Mouse (Mus musculus) Patski (cell line): ENCODE data around the gene Evx2. TPM values are rescaled to one million over a fixed set of nuclear protein-coding genes. Genes with fewer than 3 reads are reported as not detected.

Experiments used
- ATAC-seq: fragments of 100-300 bp; one replicate; pipeline ENCODE4 v1.8.0; 2021
- CTCF ChIA-PET: fragments of 350-600 bp; sonication (Branson Sonifier 250); formaldehyde crosslinking; loops from one replicate; lab custom pipeline; 2022; ENCODE audit warnings: inconsistent platforms; lab: Charles Lee
- POLR2A ChIA-PET: fragments of 350-600 bp; sonication (Branson Sonifier 250); formaldehyde crosslinking; loops from one replicate; lab custom pipeline; 2022; ENCODE audit warnings: antibody characterized with exemption, inconsistent platforms; lab: Charles Lee
- DNase-seq: peaks from one replicate; pipeline ENCODE4 v3.0.0-alpha.2; 2011; ENCODE audit warnings: low read depth, low spot score
- H3K27me3 ChIP-seq: fragments of 371-371 bp; one replicate; pipeline ENCODE4 v1.5.1; 2021
- CTCF ChIP-seq: fragments of 100-300 bp; IDR thresholded peaks from one replicate; pipeline ENCODE4 v1.5.1; 2021
- in situ Hi-C: fragments of 300-500 bp; cut with MboI; formaldehyde crosslinking; loops from 3 replicates; pipeline ENCODE4 v1.11.1; 2018; ENCODE audit warnings: low pct_unique_long_range_greater_than_20kb, mixed read lengths
- polyA plus RNA-seq: library from polyadenylated mRNA; unstranded; gene quantifications from one replicate; pipeline ENCODE4 v1.2.3, GENCODE M21; 2021

Evx2 gene
- polyA plus RNA-seq, 1 experiment from 2014 or later: not detected

DNA sequence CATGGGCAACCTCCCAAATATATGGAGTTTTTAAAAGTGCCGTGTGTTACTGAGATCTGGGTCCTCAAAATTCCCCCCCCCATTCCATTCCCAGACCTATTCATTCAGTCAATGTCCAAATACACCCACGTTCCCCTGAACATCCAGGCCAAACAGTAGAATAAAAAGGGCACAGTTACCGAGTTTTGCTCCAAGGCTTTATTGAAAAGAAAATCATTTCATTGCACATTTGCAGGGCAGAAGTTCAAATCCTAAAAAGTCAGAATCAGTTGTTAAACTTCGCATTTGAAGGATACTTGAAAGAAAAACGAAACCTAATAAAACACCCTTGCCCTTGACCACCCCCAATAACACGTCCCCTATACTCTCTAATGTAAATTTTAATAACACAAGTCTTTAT lies 43.5 kb upstream of the Evx2 start:
- ChIA-PET POLR2A (no interaction called here), CTCF (interaction anchor here (0.6 to 1.9 kb wide), 9 partner anchors 13 to 540 kb away, joined by 3 to 10 read pairs (median 3); no protein-coding TSS in a partner anchor)
- H3K27me3 ChIP-seq: peaks cover 16% of the 10 kb centered on the region

DNA sequence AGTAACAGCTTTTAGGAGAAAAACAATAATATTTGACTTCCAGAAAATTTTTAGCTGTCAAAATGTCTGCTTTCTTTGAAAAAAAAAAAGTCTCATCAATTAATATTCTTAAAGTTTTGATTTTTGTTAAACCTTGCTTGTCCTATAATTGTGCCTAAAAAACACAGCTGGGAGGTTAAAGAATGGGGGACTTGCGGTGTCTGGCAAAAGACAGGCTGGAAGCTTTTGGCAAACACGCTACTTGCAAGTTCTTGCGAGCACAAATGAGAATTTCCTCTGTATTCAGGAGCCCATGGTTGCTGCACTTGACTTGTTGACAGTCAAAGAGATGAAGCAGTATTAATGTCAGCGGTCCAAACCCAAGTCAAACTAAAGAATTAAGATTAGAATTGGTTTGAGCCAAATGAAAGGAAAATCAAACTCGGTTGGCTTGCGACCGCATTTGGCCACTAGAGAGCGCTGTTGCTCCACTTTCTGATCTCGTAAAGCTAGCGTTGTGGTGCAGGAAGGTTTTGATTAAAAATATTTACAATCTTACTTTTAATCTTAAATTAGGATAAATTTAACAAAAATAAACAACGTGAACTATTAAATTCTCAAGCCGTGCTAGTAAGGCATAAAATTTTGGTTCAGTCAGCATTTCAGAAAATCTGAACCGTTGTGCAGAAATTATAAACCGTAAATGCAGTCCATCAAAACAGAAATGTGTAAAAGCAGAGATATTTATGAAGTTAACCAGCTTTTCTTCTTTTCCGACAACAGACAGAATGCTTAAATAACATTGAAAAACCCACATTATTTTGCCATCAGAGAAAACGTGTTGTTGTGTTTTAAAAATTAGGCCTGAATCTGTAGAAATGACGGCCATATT lies 42.8 kb upstream of the Evx2 start:
- no peak for ATAC-seq
- in situ Hi-C loops: loop anchor here (5.0 kb wide), 2 partner anchors 615 to 885 kb away; no protein-coding TSS in a partner anchor
- no peak for TF ChIP-seq CTCF
- peaks cover 16% of the 10 kb centered on the region for H3K27me3 ChIP-seq
- CTCF ChIA-PET: interaction anchor here (0.8 to 1.9 kb wide), 12 partner anchors 11 to 541 kb away, joined by 3 to 10 read pairs (median 3); no protein-coding TSS in a partner anchor
- POLR2A ChIA-PET: interaction anchor here (0.5 kb wide), 1 partner anchor 1198 kb away, joined by 6 read pairs; no protein-coding TSS in a partner anchor
- no peak for DNase-seq

More for the DNA sequence above, 43.5 kb upstream of the Evx2 start:
- ATAC-seq: no peak
- no peak for TF ChIP-seq CTCF
- in situ Hi-C loops: loop anchor here (5.0 kb wide), 2 partner anchors 614 to 884 kb away; no protein-coding TSS in a partner anchor
- no peak for DNase-seq

DNA sequence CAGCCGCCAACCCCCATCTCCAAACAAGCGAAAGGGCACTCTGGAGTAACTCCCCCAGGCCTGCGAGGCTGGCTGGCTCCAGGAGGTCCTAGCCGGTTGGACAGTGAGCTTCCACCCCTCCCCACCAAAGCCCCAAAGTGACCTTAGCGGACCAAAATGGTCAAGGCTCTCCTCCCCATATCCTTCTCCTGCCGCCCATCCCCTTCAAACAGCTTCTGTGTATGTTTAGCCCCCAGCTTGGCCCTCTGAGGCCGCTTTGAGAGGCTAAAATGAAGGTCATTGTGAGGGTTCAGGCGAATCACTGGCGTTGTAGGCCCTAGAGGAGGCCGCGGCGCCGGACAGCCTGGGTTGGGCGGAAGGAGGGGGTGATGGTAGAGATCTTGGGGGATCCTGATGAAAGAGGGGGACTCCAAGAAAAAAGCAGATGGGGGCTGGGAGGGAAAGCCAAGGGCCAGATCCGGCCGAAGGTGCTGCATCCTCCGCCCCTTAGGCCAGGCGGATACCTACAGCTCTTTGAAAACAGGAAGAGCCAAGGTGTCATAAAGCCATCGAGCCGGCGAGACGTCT lies 41.3 kb upstream of the Evx2 start:
- no peak for TF ChIP-seq CTCF

DNA sequence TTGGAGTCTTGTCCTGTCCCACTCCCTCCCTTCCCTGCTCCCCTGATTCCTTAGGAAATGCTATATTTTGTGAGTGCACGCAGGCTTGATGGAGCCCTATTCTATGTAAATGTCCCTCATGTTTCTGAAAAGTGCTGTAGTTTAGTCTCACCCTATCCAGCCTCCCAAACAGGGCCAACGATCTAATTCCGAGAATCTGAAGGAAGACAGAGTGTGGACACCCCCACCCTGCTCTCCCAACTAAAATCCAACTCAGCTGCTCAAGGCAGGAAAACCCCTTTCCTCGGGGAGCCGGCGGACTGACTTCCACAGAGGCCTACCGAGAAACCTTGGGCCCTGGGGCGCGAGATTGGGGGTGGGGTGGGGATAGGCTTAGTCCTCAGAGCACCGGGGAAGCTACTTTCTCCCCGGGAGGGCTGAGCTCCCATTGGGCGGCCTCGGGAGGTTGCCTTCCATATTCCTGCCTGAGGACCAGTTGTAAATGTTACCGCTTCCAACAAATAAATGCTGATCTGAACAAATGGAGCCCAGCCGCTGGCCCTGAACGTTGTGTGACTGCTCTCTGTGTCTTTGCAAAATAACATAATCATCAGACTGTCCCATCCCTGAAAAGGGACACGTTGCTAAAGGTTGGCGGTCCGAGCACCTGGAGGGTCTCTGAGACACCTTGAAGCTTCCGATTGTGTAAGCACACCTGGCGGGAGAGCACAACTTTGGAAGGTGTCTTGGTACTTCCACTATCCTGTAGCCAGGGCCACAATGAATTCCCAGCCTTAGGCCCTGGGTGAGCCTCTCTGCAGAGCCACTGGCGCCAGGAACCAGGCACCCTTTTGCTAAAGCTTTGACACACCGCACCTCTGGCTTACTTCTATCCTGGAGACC lies 40.5 kb upstream of the Evx2 start:
- DNase-seq (no peak), ATAC-seq (no peak)
- POLR2A ChIA-PET: no interaction called here
- H3K27me3 ChIP-seq: peaks cover 12% of the 10 kb centered on the region
- CTCF ChIA-PET: no interaction called here
- in situ Hi-C loops: loop anchor here (5.0 to 25.0 kb wide), 4 partner anchors 445 to 1062 kb away; no protein-coding TSS in a partner anchor
- no peak for TF ChIP-seq CTCF

More for the DNA sequence above, 41.3 kb upstream of the Evx2 start:
- CTCF ChIA-PET: interaction anchor here (1.9 kb wide), 1 partner anchor 15 kb away, joined by 7 read pairs; no protein-coding TSS in a partner anchor
- H3K27me3 ChIP-seq: peaks cover 12% of the 10 kb centered on the region
- POLR2A ChIA-PET: no interaction called here
- DNase-seq (no peak), ATAC-seq (no peak)
- in situ Hi-C loops: loop anchor here (5.0 kb wide), 2 partner anchors 617 to 887 kb away; no protein-coding TSS in a partner anchor

DNA sequence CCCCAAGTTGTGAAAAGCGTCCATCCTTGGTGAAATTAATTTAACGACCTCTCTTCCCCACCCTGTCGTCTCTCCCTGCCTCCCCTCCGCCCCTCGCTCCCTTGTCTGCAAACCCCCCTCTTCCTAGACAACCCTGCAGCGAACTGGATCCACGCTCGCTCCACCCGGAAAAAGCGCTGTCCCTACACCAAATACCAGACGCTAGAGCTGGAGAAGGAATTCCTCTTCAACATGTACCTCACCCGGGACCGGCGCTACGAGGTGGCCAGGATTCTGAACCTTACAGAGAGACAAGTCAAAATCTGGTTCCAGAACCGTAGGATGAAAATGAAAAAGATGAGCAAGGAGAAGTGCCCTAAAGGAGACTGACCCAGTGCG lies 39.7 kb upstream of the Evx2 start:
- no peak for TF ChIP-seq CTCF
- DNase-seq: no peak
- CTCF ChIA-PET: no interaction called here
- in situ Hi-C loops: loop anchor here (10.0 to 25.0 kb wide), 2 partner anchors 446 to 1063 kb away; no protein-coding TSS in a partner anchor
- POLR2A ChIA-PET: no interaction called here
- peaks cover 15% of the 10 kb centered on the region for H3K27me3 ChIP-seq
- ATAC-seq: no peak

DNA sequence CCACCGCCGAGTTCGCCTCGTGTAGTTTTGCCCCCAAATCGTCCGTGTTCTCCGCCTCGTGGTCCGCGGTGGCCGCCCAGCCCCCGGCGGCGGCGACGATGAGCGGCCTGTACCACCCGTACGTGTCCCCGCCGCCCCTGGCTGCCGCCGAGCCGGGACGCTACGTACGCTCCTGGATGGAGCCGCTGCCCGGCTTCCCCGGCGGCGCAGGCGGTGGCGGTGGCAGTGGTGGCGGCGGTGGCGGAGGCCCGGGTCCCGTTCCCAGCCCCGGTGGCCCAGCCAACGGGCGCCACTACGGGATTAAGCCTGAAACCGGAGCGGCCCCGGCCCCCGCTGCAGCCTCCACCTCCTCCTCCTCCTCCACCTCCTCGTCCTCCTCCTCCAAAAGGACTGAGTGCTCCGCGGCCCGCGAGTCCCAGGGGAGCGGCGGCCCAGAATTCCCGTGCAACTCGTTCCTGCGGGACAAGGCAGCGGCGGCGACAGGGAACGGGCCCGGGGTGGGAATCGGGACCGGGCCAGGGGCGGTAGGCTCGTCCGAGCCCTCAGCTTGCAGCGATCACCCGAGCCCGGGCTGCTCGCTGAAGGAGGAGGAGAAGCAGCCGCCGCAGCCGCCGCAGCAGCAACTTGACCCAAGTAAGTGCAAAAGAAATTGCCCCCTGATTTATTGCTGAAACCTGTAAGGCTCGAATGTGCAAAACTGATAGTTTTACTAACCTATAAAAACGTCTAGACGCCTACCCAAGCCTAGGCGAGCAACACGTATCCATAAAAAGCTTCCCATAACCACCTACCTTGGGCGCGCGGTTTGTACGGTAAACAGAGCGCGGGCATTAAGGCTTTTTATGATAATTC lies 39.1 kb upstream of the Evx2 start:
- ChIA-PET POLR2A (no interaction called here), CTCF (no interaction called here)
- peak; percentile 31 for ATAC-seq
- no peak for TF ChIP-seq CTCF
- no peak for DNase-seq
- H3K27me3 ChIP-seq: peaks cover 13% of the 10 kb centered on the region
- in situ Hi-C loops: loop anchor here (10.0 to 25.0 kb wide), 2 partner anchors 446 to 1064 kb away; no protein-coding TSS in a partner anchor

DNA sequence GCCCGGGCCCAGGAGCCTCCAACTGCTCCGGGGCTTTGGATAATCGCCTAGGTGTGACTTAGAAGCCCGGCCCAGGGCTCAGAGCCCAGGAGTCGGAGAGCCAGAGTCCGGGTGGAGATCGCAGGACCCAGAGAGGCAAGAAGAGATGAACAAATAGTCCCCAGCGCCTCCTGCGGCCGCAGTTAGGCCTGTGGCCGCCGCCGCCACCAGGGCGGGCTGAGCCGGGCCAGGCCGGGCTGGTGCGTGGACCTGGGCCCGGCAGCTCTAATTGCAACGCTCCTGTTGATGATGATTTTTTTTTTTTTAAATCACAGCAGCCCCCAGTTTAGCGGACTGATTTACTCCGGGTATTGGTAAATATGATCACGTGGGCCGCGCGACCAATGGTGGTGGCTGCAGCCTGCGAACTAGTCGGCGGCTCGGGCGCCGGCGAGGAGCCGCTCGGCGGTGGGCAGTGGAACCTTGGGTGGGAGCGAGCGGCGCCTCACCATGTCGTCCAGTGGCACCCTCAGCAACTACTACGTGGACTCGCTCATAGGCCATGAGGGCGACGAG lies 38.3 kb upstream of the Evx2 start, which contains the start of gene Hoxd9:
Gene Hoxd9 (plus strand): TSS at position 161 of the 555 bp plus-strand sequence.
- no peak for DNase-seq
- POLR2A ChIA-PET: no interaction called here
- no peak for TF ChIP-seq CTCF
- peak; percentile 44 for ATAC-seq
- CTCF ChIA-PET: no interaction called here
- in situ Hi-C loops: loop anchor here (10.0 to 25.0 kb wide), 2 partner anchors 447 to 1065 kb away; no protein-coding TSS in a partner anchor
- peaks cover 19% of the 10 kb centered on the region for H3K27me3 ChIP-seq

DNA sequence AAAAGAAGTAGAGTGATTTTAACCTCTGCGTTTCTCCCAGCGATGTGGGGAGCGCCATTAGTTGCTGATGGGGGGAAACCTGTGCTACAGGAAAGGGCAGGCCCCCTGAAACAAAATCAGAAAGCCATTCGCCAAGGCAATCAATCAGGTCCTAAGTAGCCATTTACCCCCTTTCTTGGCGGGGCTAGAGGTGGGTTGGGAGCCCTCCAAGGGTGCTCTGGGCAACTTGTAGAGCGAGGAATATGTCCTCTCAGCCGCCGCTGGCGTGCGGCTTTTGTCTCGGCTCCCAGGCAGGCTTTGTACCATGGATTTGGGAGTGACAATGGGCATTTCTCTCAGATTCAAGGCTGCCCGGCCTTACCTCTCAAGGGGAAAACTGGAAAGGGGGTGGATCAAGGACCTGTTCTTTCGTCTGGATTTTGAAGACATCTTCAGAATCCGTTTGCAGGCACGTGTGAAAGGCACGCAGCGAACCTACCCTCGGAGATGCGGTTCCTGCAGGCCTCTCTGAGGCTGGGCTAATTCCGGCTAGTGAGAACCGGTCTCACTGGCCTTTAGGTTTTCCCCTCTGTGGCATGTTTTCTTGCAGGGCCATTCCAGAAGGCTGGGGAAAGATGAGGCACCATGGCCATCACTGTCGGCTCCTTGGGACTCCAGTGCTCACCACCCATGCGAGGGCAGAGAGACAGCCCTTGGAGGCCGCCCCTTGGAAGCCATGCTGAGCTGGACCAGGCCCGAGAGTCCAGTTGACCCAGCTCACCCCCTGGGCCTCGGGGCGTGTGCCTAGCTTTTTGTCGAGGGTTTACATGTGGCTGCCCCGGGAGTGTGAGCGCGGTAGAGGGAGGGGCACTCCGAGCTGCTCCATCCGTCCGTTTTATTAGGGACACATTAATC lies 37.3 kb upstream of the Evx2 start:
- TF ChIP-seq CTCF: no peak

More for the DNA sequence above, 37.3 kb upstream of the Evx2 start:
- DNase-seq: no peak
- CTCF ChIA-PET: no interaction called here
- in situ Hi-C loops: loop anchor here (10.0 to 25.0 kb wide), 2 partner anchors 448 to 1066 kb away; no protein-coding TSS in a partner anchor
- peaks cover 29% of the 10 kb centered on the region for H3K27me3 ChIP-seq
- ATAC-seq: no peak
- POLR2A ChIA-PET: no interaction called here
